Mouse (Mus musculus) urinary bladder, postnatal 10 days (tissue): ENCODE results near the gene Galnt2.

Source experiments
- DNase-seq: peaks from one replicate; pipeline ENCODE4 v3.0.0; 2022; ENCODE audit warnings: low spot score

The Galnt2 gene

GRCm38 (mm10) chr8:124235536-124235935 is 4.3 kb downstream of the Galnt2 start:
- no peak for DNase-seq

- no peak for DNase-seq
These were observed 8.2 kb downstream of the Galnt2 start for GRCm38 (mm10) chr8:124239350-124239749.

GRCm38 (mm10) chr8:124240932-124241331 is 9.7 kb downstream of the Galnt2 start:
- no peak for DNase-seq

GRCm38 (mm10) chr8:124242208-124242607 is 11.0 kb downstream of the Galnt2 start:
- DNase-seq: no peak

- no peak for DNase-seq
These were observed 11.7 kb downstream of the Galnt2 start for GRCm38 (mm10) chr8:124242913-124243312.

- no peak for DNase-seq
These were observed 16.4 kb downstream of the Galnt2 start for GRCm38 (mm10) chr8:124247581-124247980.

GRCm38 (mm10) chr8:124248688-124249087 is 17.5 kb downstream of the Galnt2 start:
- DNase-seq: no peak

GRCm38 (mm10) chr8:124250255-124250654 is 19.1 kb downstream of the Galnt2 start:
- DNase-seq: no peak

- DNase-seq: no peak
These were observed 19.6 kb downstream of the Galnt2 start for GRCm38 (mm10) chr8:124250785-124251184.

- no peak for DNase-seq
These were observed 21.4 kb downstream of the Galnt2 start for GRCm38 (mm10) chr8:124252533-124252950.

GRCm38 (mm10) chr8:124253939-124254338 is 22.7 kb downstream of the Galnt2 start:
- DNase-seq: no peak

GRCm38 (mm10) chr8:124256841-124257240 is 25.6 kb downstream of the Galnt2 start:
- no peak for DNase-seq

GRCm38 (mm10) chr8:124257363-124257762 is 26.2 kb downstream of the Galnt2 start:
- no peak for DNase-seq

GRCm38 (mm10) chr8:124259146-124259545 is 28.0 kb downstream of the Galnt2 start:
- DNase-seq: no peak

- no peak for DNase-seq
These were observed 28.7 kb downstream of the Galnt2 start for GRCm38 (mm10) chr8:124259925-124260324.

GRCm38 (mm10) chr8:124260371-124260770 is 29.2 kb downstream of the Galnt2 start:
- DNase-seq: no peak

- DNase-seq: no peak
These were observed 31.9 kb downstream of the Galnt2 start for GRCm38 (mm10) chr8:124263058-124263457.

GRCm38 (mm10) chr8:124264032-124264431 is 32.8 kb downstream of the Galnt2 start:
- no peak for DNase-seq

- DNase-seq: no peak
These were observed 33.5 kb downstream of the Galnt2 start for GRCm38 (mm10) chr8:124264671-124265070.

GRCm38 (mm10) chr8:124265130-124265529 is 33.9 kb downstream of the Galnt2 start:
- no peak for DNase-seq

- DNase-seq: no peak
These were observed 34.6 kb downstream of the Galnt2 start for GRCm38 (mm10) chr8:124265798-124266197.

- no peak for DNase-seq
These were observed 36.0 kb downstream of the Galnt2 start for GRCm38 (mm10) chr8:124267206-124267605.

GRCm38 (mm10) chr8:124270504-124270903 is 39.3 kb downstream of the Galnt2 start:
- no peak for DNase-seq

GRCm38 (mm10) chr8:124270904-124271303 is 39.7 kb downstream of the Galnt2 start:
- no peak for DNase-seq

- DNase-seq: no peak
These were observed 40.3 kb downstream of the Galnt2 start for GRCm38 (mm10) chr8:124271518-124271917.
